Mouse (Mus musculus) testis, adult 2 months (tissue): ENCODE data around the gene G430095P16Rik. TPM values are rescaled to one million over a fixed set of nuclear protein-coding genes. Genes with fewer than 3 reads are reported as not detected.
A peak's percentile ranks its signal among the peaks of the same experiment; 100 is the strongest.

Source experiments
- H3K27ac ChIP-seq: fragments of 200-500 bp; 2 replicates; pipeline ENCODE4 v1.5.1; 2012; ENCODE audit warnings: low read depth, low read length; ENCODE audit not compliant: control insufficient read depth, insufficient read depth
- H3K27me3 ChIP-seq: fragments of 200-500 bp; 2 replicates; pipeline ENCODE4 v1.6.1; 2012; ENCODE audit warnings: mild to moderate bottlenecking, low read length, moderate library complexity; ENCODE audit not compliant: control insufficient read depth, insufficient read depth
- H3K36me3 ChIP-seq: fragments of 200-500 bp; 2 replicates; pipeline ENCODE4 v1.6.1; 2012; ENCODE audit warnings: mild to moderate bottlenecking, low read length; ENCODE audit not compliant: control insufficient read depth, insufficient read depth
- H3K4me1 ChIP-seq: fragments of 200-500 bp; 2 replicates; pipeline ENCODE4 v1.6.1; 2012; ENCODE audit warnings: low read length; ENCODE audit not compliant: control insufficient read depth, insufficient read depth
- H3K4me3 ChIP-seq: fragments of 200-500 bp; 2 replicates; pipeline ENCODE4 v1.5.1; 2012; ENCODE audit warnings: low read depth, mild to moderate bottlenecking, low read length, moderate library complexity, mixed read lengths; ENCODE audit not compliant: control insufficient read depth
- CTCF ChIP-seq: fragments of 200-500 bp; IDR thresholded peaks from 2 replicates; pipeline ENCODE4 v1.5.1; 2012; ENCODE audit warnings: low read depth, mild to moderate bottlenecking, inconsistent platforms, low read length, moderate library complexity; ENCODE audit not compliant: control insufficient read depth, insufficient read depth, insufficient replicate concordance
- POLR2A ChIP-seq: fragments of 200-500 bp; IDR thresholded peaks from 2 replicates; pipeline ENCODE4 v1.6.1; 2012; ENCODE audit warnings: low read depth, mild to moderate bottlenecking, inconsistent platforms, low read length, moderate library complexity; ENCODE audit not compliant: control insufficient read depth
- polyA plus RNA-seq: library from polyadenylated mRNA; depleted of rRNA; stranded (reverse); fragments of >200 nt; gene quantifications from 2 replicates; pipeline ENCODE4 v1.2.3, GENCODE M21; 2012

G430095P16Rik gene
- polyA plus RNA-seq, 1 experiment = 0.32 TPM

- no peak overlapping the region for H3K4me3 ChIP-seq
- H3K27ac ChIP-seq = peak overlapping the region; percentile 71; the same call in 1 of the 2 replicates
- no peaks in the 10 kb centered on the region; the same call in 1 of the 2 replicates for H3K27me3 ChIP-seq
- H3K36me3 ChIP-seq = no peaks in the 10 kb centered on the region
- H3K4me1 ChIP-seq = peaks cover 32% of the 10 kb centered on the region
- TF ChIP-seq CTCF (no peak), POLR2A (no peak)
Measured at GRCm38 (mm10) chr8:84708071-84708541, 14.7 kb upstream of the G430095P16Rik start.

- Histone ChIP-seq H3K27me3 (no peaks in the 10 kb centered on the region; the same call in 1 of the 2 replicates), H3K4me1 (peaks cover 29% of the 10 kb centered on the region), H3K36me3 (no peaks in the 10 kb centered on the region), H3K27ac (no peak overlapping the region; the same call in 1 of the 2 replicates), H3K4me3 (no peak overlapping the region)
- TF ChIP-seq CTCF (peak; percentile 87; the same call in 1 of the 2 replicates), POLR2A (no peak)
Measured at GRCm38 (mm10) chr8:84708774-84709475, 13.9 kb upstream of the G430095P16Rik start.

- Histone ChIP-seq H3K4me3 (no peak overlapping the region), H3K4me1 (peaks cover 25% of the 10 kb centered on the region), H3K27ac (no peak overlapping the region), H3K27me3 (no peaks in the 10 kb centered on the region; the same call in 1 of the 2 replicates), H3K36me3 (no peaks in the 10 kb centered on the region)
- TF ChIP-seq CTCF (no peak), POLR2A (no peak)
Measured at GRCm38 (mm10) chr8:84709931-84710330, 12.9 kb upstream of the G430095P16Rik start.

- Histone ChIP-seq H3K27me3 (no peaks in the 10 kb centered on the region), H3K4me1 (peaks cover 22% of the 10 kb centered on the region), H3K27ac (peak overlapping the region; percentile 11; the same call in 1 of the 2 replicates), H3K4me3 (no peak overlapping the region), H3K36me3 (no peaks in the 10 kb centered on the region)
- TF ChIP-seq POLR2A = no peak
- no peak for TF ChIP-seq CTCF
Measured at GRCm38 (mm10) chr8:84711312-84711711, 11.5 kb upstream of the G430095P16Rik start.

GRCm38 (mm10) chr8:84711933-84712758 is 10.7 kb upstream of the G430095P16Rik start:
- H3K27ac ChIP-seq = peak overlapping the region; percentile 68
- H3K4me3 ChIP-seq = no peak overlapping the region
- TF ChIP-seq POLR2A (no peak), CTCF (no peak)

GRCm38 (mm10) chr8:84712759-84713120 is 10.1 kb upstream of the G430095P16Rik start:
- Histone ChIP-seq H3K36me3 (no peaks in the 10 kb centered on the region), H3K27ac (peak overlapping the region; percentile 78), H3K27me3 (no peaks in the 10 kb centered on the region), H3K4me3 (no peak overlapping the region), H3K4me1 (peaks cover 11% of the 10 kb centered on the region)
- no peak for TF ChIP-seq POLR2A
- no peak for TF ChIP-seq CTCF

More at GRCm38 (mm10) chr8:84711933-84712758, 10.7 kb upstream of the G430095P16Rik start:
- Histone ChIP-seq H3K4me1 (peaks cover 17% of the 10 kb centered on the region), H3K36me3 (no peaks in the 10 kb centered on the region), H3K27me3 (no peaks in the 10 kb centered on the region)

- no peak overlapping the region; the same call in 1 of the 2 replicates for H3K27ac ChIP-seq
- TF ChIP-seq POLR2A (no peak), CTCF (no peak)
- no peak overlapping the region for H3K4me3 ChIP-seq
- no peaks in the 10 kb centered on the region for H3K27me3 ChIP-seq
- peaks cover 5% of the 10 kb centered on the region for H3K4me1 ChIP-seq
- H3K36me3 ChIP-seq = no peaks in the 10 kb centered on the region
Measured at GRCm38 (mm10) chr8:84713381-84713780, 9.4 kb upstream of the G430095P16Rik start.
